Mouse (Mus musculus): ENCODE results near the gene Uba52.

Uba52 gene

GRCm38 (mm10) chr8:70510228-70510915, at the start of gene Uba52:
Gene Uba52, minus strand, starts transcription at chr8:70510801.
- in situ Hi-C loops (cut with MboI; ENCODE audit: unreplicated experiment in 2 of 2): no loop called here

- in situ Hi-C loops (cut with MboI; ENCODE audit: unreplicated experiment in 2 of 2): loop anchor here in 1 of 2 experiments (5.0 kb wide), 1 partner anchor 47 kb away; the partner anchor contains the start of gene Ssbp4
Measured at GRCm38 (mm10) chr8:70560096-70560495, 49.5 kb upstream of the Uba52 start.

GRCm38 (mm10) chr8:70558983-70559382, 48.4 kb upstream of the Uba52 start:
- in situ Hi-C loops (cut with MboI; ENCODE audit: unreplicated experiment in 2 of 2): no loop called here

GRCm38 (mm10) chr8:70558334-70558733, 47.7 kb upstream of the Uba52 start:
- in situ Hi-C loops (cut with MboI; ENCODE audit: unreplicated experiment in 2 of 2): no loop called here

- in situ Hi-C loops (cut with MboI; ENCODE audit: unreplicated experiment in 2 of 2): no loop called here
Measured at GRCm38 (mm10) chr8:70555079-70555747, 44.6 kb upstream of the Uba52 start.

- in situ Hi-C loops (cut with MboI; ENCODE audit: unreplicated experiment in 2 of 2): loop anchor here in 1 of 2 experiments (5.0 kb wide), 1 partner anchor 34 kb away; no protein-coding TSS in a partner anchor
Measured at GRCm38 (mm10) chr8:70553740-70554139, 43.1 kb upstream of the Uba52 start.

- in situ Hi-C loops (cut with MboI; ENCODE audit: unreplicated experiment in 2 of 2): loop anchor here in 1 of 2 experiments (5.0 kb wide), 1 partner anchor 34 kb away; no protein-coding TSS in a partner anchor
Measured at GRCm38 (mm10) chr8:70552836-70553235, 42.2 kb upstream of the Uba52 start.

- in situ Hi-C loops (cut with MboI; ENCODE audit: unreplicated experiment in 2 of 2): loop anchor here in 1 of 2 experiments (5.0 kb wide), 1 partner anchor 36 kb away; no protein-coding TSS in a partner anchor
Measured at GRCm38 (mm10) chr8:70551558-70552161, 41.1 kb upstream of the Uba52 start.

- in situ Hi-C loops (cut with MboI; ENCODE audit: unreplicated experiment in 2 of 2): loop anchor here in 1 of 2 experiments (5.0 kb wide), 1 partner anchor 38 kb away; no protein-coding TSS in a partner anchor
Measured at GRCm38 (mm10) chr8:70549412-70550184, 39.0 kb upstream of the Uba52 start.

- in situ Hi-C loops (cut with MboI; ENCODE audit: unreplicated experiment in 2 of 2): no loop called here
Measured at GRCm38 (mm10) chr8:70547762-70548161, 37.2 kb upstream of the Uba52 start.

- in situ Hi-C loops (cut with MboI; ENCODE audit: unreplicated experiment in 2 of 2): no loop called here
Measured at GRCm38 (mm10) chr8:70546412-70546811, 35.8 kb upstream of the Uba52 start.

- in situ Hi-C loops (cut with MboI; ENCODE audit: unreplicated experiment in 2 of 2): no loop called here
Measured at GRCm38 (mm10) chr8:70544200-70544687, 33.6 kb upstream of the Uba52 start.

- in situ Hi-C loops (cut with MboI; ENCODE audit: unreplicated experiment in 2 of 2): no loop called here
Measured at GRCm38 (mm10) chr8:70541081-70541480, 30.5 kb upstream of the Uba52 start.

GRCm38 (mm10) chr8:70540507-70541071, 30.0 kb upstream of the Uba52 start:
- in situ Hi-C loops (cut with MboI; ENCODE audit: unreplicated experiment in 2 of 2): no loop called here

GRCm38 (mm10) chr8:70540013-70540506, 29.5 kb upstream of the Uba52 start:
- in situ Hi-C loops (cut with MboI; ENCODE audit: unreplicated experiment in 2 of 2): no loop called here

- in situ Hi-C loops (cut with MboI; ENCODE audit: unreplicated experiment in 2 of 2): no loop called here
Measured at GRCm38 (mm10) chr8:70539077-70539813, 28.6 kb upstream of the Uba52 start, which contains the start of gene Ell. Gene Ell, plus strand, starts transcription at chr8:70539457.

- in situ Hi-C loops (cut with MboI; ENCODE audit: unreplicated experiment in 2 of 2): no loop called here
Measured at GRCm38 (mm10) chr8:70538633-70539076, 28.1 kb upstream of the Uba52 start.

- in situ Hi-C loops (cut with MboI; ENCODE audit: unreplicated experiment in 2 of 2): no loop called here
Measured at GRCm38 (mm10) chr8:70538024-70538579, 27.5 kb upstream of the Uba52 start.

- in situ Hi-C loops (cut with MboI; ENCODE audit: unreplicated experiment in 2 of 2): no loop called here
Measured at GRCm38 (mm10) chr8:70535701-70536100, 25.1 kb upstream of the Uba52 start.
